Mouse (Mus musculus): ENCODE measurements around the gene Btbd35f7. TPM values are rescaled to one million over a fixed set of nuclear protein-coding genes. Genes with fewer than 3 reads are reported as not detected.
"Not testable (repeated sequence)": the region's sequence is repeated elsewhere in the genome, so short reads cannot be mapped to it uniquely, and the experiment has no call there.

Btbd35f7 gene
- total RNA-seq (2021), result not detected
- long read RNA-seq, experiment 1, result 0 reads
- long read RNA-seq, experiment 2, result 0 reads

GRCm38 (mm10) chrX:5668767-5669166, at the start of gene Btbd35f7:
Gene Btbd35f7 (plus strand): TSS chrX:5669067.
- DNase-seq (ENCODE audit: low spot score in 2 of 2), result not testable (repeated sequence)

Other genes starting within 250 kb of the Btbd35f7 start
- gene Mycs, start 199.8 kb upstream of the Btbd35f7 start, total RNA-seq (2021), result not detected